Mouse (Mus musculus) embryonic fibroblast, embryonic 13.5 days (primary cell): Measurements from ENCODE around the gene Fbxw22.
"Not testable (repeated sequence)": the region's sequence is repeated elsewhere in the genome, so short reads cannot be mapped to it uniquely, and the experiment has no call there.

Experiments used
- CTCF ChIP-seq: IDR thresholded peaks from 2 replicates; pipeline ENCODE4 v1.5.1; 2011; ENCODE audit warnings: mild to moderate bottlenecking, control low read depth, low read length, moderate library complexity, borderline replicate concordance; ENCODE audit not compliant: insufficient read depth
- POLR2A ChIP-seq: IDR thresholded peaks from 2 replicates; pipeline ENCODE4 v1.6.1; 2011; ENCODE audit warnings: low read depth, mild to moderate bottlenecking, control low read depth, low read length, moderate library complexity

GRCm38 (mm10) chr9:109339559-109339958, 64.5 kb downstream of the Fbxw22 start, which contains the start of gene Fbxw28:
- not testable (repeated sequence) for TF ChIP-seq POLR2A, CTCF
